Mouse (Mus musculus) E14TG2a.4 (cell line): ENCODE measurements at regions not wholly inside any gene's neighbourhood (a gene's known extent, or its start where the extent isn't known, plus 50 kb on each side); places are given as distances from the start of the nearest gene placed in this dataset.

Experiments used
- CTCF ChIP-seq: conservative IDR thresholded peaks from 2 replicates; pipeline ENCODE4 v1.5.1; 2014; ENCODE audit warnings: low read length
- NANOG ChIP-seq: IDR thresholded peaks from 2 replicates; pipeline ENCODE4 v1.6.1; 2014; ENCODE audit warnings: borderline replicate concordance, low read length, mixed read lengths
- POU5F1 ChIP-seq: IDR thresholded peaks from 2 replicates; pipeline ENCODE4 v1.6.1; 2014; ENCODE audit warnings: low read length, borderline replicate concordance

DNA sequence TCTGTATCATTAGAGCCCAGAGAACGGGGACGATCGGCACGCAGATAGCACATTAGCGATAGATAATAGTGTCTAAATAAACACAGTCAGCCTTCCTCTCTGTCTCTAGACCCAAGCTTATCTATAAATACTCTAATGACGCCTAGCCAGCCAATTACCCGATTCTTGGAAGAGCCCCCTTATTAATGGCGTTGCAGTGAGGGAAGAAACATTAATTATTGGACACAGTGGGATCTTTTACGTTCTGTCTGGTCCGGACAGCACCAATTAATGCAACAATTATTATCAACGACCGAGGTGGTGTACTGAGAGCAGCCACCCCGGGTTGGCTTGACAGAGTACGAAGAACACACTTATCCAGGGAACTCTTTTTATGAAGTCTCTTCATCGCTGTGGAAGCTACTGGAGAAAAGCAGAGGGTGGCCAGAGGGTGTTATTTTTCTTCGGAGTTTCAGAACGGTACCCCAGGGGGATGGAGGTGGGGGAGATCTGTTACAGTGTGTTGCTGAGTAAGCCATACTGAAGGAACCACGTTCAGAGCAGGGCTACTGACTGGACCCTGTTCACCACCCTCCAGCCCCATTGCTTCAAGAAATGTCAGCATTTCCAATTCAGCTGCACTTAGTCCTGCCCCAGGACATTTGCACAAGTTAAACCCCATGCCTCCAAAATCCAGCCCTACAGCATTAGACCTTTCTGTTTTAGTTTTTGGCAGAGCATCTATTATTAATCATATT lies 195.6 kb downstream of the Emx2 start:
- no peak for TF ChIP-seq NANOG
- TF ChIP-seq CTCF, result no peak
- TF ChIP-seq POU5F1, result no peak
